Mouse (Mus musculus) MEL (cell line): ENCODE data around the gene 4930455H04Rik.

Source experiments
- CTCF ChIP-seq, 3 experiments: IDR thresholded peaks in 2 of 3; conservative IDR thresholded peaks in 1 of 3; 2 replicates each; pipeline ENCODE4 v1.5.1; 2011 to 2012; ENCODE audit warnings: low read length in 3 of 3, low read depth in 2 of 3, mild to moderate bottlenecking in 2 of 3, improper control_type of control experiment in 1 of 3, inconsistent platforms in 1 of 3, mixed read lengths in 1 of 3, moderate library complexity in 1 of 3; ENCODE audit not compliant: control insufficient read depth in 1 of 3, insufficient read depth in 1 of 3, poor library complexity in 1 of 3, severe bottlenecking in 1 of 3
- E2F4 ChIP-seq: IDR thresholded peaks from 2 replicates; pipeline ENCODE4 v1.6.1; 2011; ENCODE audit warnings: low read depth, low read length, improper control_type of control experiment, borderline replicate concordance
- ETS1 ChIP-seq: IDR thresholded peaks from 2 replicates; pipeline ENCODE4 v1.6.1; 2012; ENCODE audit warnings: low read depth, mild to moderate bottlenecking, inconsistent platforms, low read length, improper control_type of control experiment, moderate library complexity
- MAZ ChIP-seq: IDR thresholded peaks from 2 replicates; pipeline ENCODE4 v1.6.1; 2012; ENCODE audit warnings: low read depth, mild to moderate bottlenecking, inconsistent platforms, low read length, improper control_type of control experiment
- POLR2A ChIP-seq, 2 experiments: IDR thresholded peaks; 2 replicates each; pipeline ENCODE4 v1.6.1; 2011 to 2012; ENCODE audit warnings: low read length in 2 of 2, mild to moderate bottlenecking in 2 of 2, control low read depth in 1 of 2, improper control_type of control experiment in 1 of 2, low read depth in 1 of 2, moderate library complexity in 1 of 2; ENCODE audit not compliant: control insufficient read depth in 1 of 2, insufficient read depth in 1 of 2, poor library complexity in 1 of 2
- POLR2AphosphoS5 ChIP-seq: IDR thresholded peaks from 2 replicates; pipeline ENCODE4 v1.6.1; 2012; ENCODE audit warnings: low read depth, borderline replicate concordance, mild to moderate bottlenecking, inconsistent platforms, low read length, moderate library complexity, mixed read lengths
- USF1 ChIP-seq: IDR thresholded peaks from 2 replicates; pipeline ENCODE4 v1.6.1; 2014; ENCODE audit warnings: low read depth, mild to moderate bottlenecking, inconsistent platforms, low read length, improper control_type of control experiment, moderate library complexity
- ZNF384 ChIP-seq: IDR thresholded peaks from 2 replicates; pipeline ENCODE4 v1.6.1; 2012; ENCODE audit warnings: low read depth, mild to moderate bottlenecking, inconsistent platforms, low read length, improper control_type of control experiment

DNA sequence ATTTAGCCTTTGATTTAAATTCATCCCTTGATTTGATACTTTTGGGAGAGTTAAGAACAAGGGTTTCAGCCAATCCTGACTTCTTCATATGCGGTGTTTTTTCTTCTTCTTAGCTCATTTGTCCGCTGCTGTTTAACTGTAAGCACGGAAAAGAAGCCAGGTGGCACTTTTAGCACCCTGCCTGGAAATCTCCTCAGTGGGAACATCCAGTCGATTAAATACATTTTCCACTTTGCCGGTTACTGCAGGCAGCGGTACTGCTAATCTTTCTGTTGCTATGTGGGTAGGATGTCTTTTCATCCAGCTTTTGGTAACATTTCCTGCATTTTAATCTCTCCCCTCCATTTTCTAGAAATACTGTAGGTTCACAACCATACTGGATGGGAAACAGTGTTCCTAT is 39.3 kb downstream of the 4930455H04Rik start:
- TF ChIP-seq E2F4: no peak
- no peak for TF ChIP-seq POLR2A (IDR thresholded peaks at IDR 0.05; ENCODE audit: control insufficient read depth in 1 of 2, insufficient read depth in 1 of 2, low read depth in 1 of 2, low read length in 2 of 2, poor library complexity in 1 of 2)
- no peak for TF ChIP-seq POLR2AphosphoS5
- no peak for TF ChIP-seq MAZ
- TF ChIP-seq USF1: no peak
- no peak for TF ChIP-seq ETS1
- no peak for TF ChIP-seq CTCF (IDR thresholded peaks at IDR 0.05 in 2 of 3, conservative IDR thresholded peaks at IDR 0.05 in 1 of 3; ENCODE audit: control insufficient read depth in 1 of 3, insufficient read depth in 1 of 3, low read depth in 2 of 3, low read length in 3 of 3, poor library complexity in 1 of 3, severe bottlenecking in 1 of 3)
- TF ChIP-seq ZNF384: no peak
